Mouse (Mus musculus) cortical plate, adult 2 months (tissue): ENCODE measurements around the gene Dst.

ENCODE experiments used
- CTCF ChIP-seq: fragments of 200-500 bp; IDR thresholded peaks from 2 replicates; pipeline ENCODE4 v1.5.1; 2011; ENCODE audit warnings: mild to moderate bottlenecking, control low read depth, low read length; ENCODE audit not compliant: insufficient read depth; ENCODE audit errors: extremely low read depth
- POLR2A ChIP-seq: fragments of 200-500 bp; IDR thresholded peaks from 2 replicates; pipeline ENCODE4 v1.6.1; 2011; ENCODE audit warnings: mild to moderate bottlenecking, low read length, control low read depth; ENCODE audit not compliant: insufficient read depth; ENCODE audit errors: extremely low read depth

DNA sequence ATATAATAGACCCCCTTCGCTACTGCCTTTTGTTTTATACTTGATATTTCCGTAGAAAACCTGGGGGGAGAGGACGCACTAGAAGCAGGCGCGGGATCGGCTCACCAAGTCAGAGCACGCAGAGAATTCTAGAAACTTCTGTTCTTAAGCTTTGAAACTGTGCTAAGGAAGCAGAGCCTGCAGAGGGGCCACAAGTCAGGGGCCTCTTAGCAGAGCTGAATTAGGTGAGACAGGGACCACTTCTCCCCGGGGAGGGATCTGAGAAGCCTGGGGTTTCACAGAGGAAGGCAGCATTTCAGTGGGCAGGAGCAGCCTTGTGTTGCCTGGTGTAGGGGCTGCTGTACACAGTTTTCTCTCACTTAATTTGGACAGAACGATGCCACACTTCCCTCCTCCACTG lies 115.1 kb downstream of the Dst start:
- TF ChIP-seq CTCF: no peak
- TF ChIP-seq POLR2A: no peak
